Mouse (Mus musculus) layer of hippocampus, postnatal 14 days (tissue): ENCODE measurements around the gene Grm2. TPM values are rescaled to one million over a fixed set of nuclear protein-coding genes. Genes with fewer than 3 reads are reported as not detected.

ENCODE experiments used
- DNase-seq, 2 experiments: peaks; one replicate each; pipeline ENCODE4 v3.0.0; 2021 to 2022; ENCODE audit warnings: low spot score in 2 of 2, mixed read lengths in 1 of 2
- long read RNA-seq, 2 experiments: library from polyadenylated mRNA; stranded (forward); transcript quantifications; one replicate each; pipeline ENCODE4 v2.0.0; 2021
- total RNA-seq, 2 experiments: library from RNA; stranded (reverse); gene quantifications; 2 replicates each; pipeline ENCODE4 v1.2.3; 2021

Grm2 gene
- total RNA-seq = 10 to 100 TPM; 35.7 to 38.5 TPM
- long read RNA-seq, experiment 1, full-length matches to known transcripts = 1 of 7 reads
- long read RNA-seq, experiment 1, partial matches to known transcripts = 4 of 7 reads
- long read RNA-seq, experiment 1, other reads (novel, unspliced or antisense) = 2 of 7 reads
- long read RNA-seq, experiment 2, full-length matches to known transcripts = 3 of 7 reads
- long read RNA-seq, experiment 2, partial matches to known transcripts = 2 of 7 reads
- long read RNA-seq, experiment 2, other reads (novel, unspliced or antisense) = 2 of 7 reads

DNA sequence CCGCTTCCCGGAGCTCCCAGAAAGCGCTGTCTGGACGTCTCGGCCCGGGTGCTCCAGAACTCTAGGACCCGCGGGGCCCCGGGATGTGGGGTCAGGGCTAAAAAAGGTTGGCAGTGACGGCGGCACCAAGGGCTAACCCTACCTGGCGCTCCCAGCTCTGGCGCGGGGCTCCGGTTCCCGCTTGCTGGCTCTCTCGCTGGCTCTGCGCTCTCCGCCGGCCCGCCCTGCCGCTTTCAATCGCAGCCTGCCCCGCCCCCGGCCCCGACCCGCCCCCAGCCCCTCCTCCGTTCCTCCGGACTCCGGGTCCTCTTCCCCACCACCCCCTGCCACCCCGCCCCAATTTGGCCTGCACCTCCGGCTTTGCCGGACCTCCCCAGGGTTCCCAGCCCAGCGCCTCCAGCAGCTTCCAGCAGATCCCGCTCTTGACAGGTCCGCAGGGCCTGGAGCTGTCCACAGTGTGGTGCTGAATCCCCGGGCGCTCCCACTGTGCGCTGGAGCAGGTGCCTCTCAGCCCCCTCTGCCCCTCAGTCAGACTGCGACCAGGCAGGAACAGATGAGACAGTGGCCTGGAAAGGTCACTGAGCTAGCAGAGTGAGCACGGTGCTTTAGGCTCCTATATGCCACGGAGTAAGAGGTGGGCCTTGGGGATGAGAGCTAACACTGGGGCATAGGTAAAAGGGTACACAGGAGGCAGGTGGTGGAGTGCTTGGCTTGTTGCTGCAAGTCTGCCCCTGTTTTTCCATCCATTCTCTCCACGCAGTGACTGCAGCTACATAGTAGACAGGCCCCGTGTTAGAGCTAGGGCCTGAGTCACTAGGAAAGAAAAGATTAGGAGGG, at the start of gene Grm2:
Gene Grm2 (minus strand): TSS at position 199 of the 837 bp plus-strand sequence.
- DNase-seq = peak in 1 of 2 experiments; percentile 33

DNA sequence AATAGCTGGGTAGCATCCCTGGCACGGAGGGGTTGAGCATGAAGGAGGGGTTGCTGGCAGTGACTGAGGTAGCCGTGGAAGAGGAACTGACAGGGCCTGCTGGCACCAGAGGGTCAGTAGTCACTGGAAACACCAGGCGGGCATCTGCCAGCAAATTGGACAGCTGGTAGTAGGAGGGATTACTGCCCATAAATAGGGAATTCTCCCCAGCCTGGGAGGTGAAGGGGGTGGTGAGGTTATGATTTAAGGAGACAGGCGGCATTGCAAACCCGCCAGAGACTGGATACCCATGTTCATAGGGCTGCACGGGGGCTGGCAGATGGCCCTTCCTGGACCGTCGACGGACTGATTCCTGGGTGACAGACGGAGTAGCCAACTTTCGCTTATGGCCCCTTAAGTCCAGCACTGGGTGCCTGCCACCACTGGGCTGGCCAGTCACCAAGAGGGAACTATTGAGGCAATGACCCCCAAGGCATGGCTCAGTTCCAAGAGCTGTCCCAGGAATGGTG, 37.1 kb upstream of the Grm2 start:
- no peak for DNase-seq

DNA sequence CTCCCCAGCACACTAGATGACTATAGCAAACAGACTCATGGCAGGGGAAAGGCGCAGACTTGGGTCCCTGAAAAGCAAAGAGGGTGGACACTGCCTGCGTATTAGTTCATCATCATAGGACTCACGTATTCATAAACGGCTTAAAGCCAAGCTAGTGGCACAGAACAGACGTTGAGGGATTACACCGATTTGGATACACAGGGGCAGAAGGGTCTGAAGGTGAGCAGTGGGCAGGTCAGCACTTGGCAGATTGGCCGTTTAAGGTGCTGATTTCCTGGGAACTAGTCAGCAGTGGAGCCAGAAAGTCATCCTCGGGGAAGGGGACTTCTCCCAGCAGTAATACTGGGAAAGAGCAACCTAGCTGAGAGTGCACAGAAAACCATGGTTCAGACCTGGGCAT, 33.0 kb upstream of the Grm2 start:
- no peak for DNase-seq

DNA sequence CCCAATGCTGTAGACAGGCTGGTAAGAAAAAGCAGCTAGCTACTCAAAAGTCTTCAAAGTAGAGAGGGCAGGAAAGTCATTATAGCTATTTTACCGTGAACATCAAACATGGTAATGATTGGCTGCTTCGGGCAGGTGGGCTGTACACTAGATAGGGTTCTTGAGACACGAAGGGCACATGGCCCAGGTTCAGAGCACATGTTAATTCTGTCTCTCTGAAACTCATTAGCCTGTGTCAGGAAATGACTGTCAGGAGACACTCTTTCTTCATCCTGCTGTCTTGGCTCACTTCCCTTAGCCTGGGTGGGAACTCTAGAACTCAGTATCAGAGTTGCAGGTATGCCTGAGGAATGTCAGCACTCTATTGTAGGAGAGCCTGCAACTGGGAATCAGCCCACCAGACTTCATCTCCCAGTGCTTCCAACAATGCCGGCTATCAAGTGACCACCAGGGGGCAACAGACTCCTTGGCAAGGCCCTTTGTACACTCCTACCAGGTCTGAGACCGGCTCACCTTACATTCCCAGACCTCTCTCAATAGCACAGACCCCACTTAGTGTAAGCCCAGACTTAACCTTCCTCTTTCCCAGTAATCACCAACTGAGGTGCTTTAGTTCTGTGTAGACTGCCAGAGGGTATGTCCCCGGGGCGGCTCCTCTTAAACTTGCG, 31.2 kb upstream of the Grm2 start:
- peak; percentile 56 to 64 for DNase-seq

DNA sequence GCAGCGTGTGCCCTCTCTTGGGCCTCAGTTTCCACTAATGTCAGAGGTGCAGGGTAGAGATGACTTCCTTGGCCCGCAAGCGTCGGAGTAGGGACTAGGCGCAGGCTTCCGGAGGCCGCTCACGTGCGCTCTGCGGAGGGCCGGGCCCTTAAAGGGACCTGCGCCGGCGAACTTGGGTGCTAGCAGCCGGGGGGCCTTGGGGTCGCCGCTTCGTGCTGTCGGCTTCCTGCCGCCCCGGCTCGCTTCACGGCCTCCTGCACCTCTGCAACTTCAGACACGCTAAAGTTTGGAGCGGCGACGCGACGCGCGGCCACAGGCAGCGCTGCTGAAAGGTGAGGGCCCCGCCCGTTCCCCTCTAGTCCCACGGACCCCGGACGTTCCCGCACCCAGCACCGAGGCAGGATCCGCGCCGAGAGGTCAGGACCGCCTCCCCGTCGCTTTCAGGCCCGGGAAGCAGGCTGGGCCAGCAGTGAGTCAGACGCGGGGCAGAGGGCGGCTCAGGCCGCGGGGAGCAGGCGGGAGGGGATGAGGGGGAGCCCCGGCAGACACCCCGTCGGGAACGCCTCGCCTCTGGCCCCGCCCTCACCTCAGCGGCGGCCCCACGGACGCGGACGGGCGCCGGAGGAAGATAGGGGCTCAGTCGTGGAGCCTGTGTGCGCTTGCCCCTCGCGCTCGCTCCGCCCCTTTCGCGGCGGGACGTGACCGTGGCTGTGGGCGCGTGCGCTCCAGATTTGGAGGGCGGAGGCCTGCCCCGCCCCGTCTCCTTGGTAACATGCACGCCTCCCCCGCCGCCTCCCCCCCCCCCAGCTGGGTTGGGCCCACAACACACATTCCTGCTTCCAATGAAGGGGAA, 29.6 kb upstream of the Grm2 start, which contains the start of gene Tex264:
Gene Tex264 (minus strand): TSS at position 679 of the 853 bp plus-strand sequence.
- DNase-seq = peak; percentile 68 to 86

DNA sequence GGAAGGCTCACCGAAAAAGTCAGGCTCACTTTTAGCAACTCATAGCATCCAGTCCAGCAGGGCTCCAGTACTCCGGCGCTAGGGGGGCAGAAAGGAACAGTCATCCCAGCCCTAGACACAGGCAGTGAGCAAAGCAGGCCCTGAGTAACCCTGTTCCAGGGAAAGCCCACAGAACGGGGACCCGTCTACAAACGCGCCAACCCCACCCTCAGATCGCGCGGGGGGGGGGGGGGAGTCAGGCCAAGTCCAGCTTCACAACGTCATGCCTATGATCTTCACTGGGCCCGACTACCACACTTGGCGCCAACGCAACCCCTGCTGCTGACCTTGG, 29.0 kb upstream of the Grm2 start:
- DNase-seq = no peak

DNA sequence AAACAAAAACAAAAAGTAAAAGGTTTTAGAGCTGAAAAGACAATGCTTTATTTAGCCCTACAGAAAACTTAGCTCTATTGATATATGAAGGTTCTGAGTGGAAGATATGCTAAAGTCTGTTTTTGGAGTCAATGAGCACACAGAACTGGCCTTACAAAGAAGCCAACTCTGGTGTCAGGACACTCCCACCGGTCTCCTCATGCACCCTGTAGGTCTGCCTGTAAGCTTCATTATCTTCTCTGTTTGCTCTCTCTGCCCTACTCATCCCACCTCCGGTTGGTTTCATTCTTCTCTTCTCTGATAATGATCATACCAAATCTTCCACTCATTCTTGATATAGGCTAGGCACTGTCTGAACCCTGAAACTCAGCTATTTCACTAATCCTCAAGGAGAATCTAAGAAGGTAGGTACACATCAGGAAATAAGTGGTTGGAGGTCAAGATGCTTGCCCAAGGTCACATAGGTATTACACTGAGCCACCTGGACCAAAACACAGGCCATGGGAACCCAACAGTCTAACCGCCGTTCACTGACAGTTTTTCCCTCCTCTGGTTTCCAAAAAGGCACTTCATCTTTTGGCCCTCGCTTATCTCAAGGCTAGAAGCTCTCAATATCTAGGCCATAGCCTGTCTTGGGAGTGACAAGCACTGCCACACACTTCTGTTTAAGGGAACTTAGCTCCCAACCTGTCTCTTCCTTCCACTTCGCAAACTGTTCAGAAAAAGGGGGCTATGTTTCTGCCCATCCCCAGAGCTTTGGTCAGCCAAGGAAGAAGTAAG, 28.4 kb upstream of the Grm2 start:
- DNase-seq = no peak

DNA sequence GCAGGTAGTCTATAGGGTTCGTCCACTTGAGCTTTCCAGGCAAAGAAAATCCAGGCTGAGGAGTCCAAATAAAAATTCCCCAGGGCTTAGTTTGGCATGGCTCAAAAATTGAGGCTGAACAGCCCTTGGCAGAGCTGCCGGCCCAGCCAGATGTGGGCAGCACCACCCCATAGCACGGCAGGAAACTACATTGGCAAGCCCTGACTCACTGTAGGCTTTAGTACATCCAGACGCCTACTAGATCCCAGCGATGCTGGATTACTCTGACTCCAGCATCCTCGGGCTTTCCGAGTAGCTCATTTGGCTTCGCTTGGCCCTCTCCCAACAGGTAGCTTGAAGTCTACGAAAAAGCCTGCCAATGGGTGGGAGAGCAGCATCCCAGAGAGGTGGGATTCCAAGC, 25.1 kb upstream of the Grm2 start:
- DNase-seq = no peak

DNA sequence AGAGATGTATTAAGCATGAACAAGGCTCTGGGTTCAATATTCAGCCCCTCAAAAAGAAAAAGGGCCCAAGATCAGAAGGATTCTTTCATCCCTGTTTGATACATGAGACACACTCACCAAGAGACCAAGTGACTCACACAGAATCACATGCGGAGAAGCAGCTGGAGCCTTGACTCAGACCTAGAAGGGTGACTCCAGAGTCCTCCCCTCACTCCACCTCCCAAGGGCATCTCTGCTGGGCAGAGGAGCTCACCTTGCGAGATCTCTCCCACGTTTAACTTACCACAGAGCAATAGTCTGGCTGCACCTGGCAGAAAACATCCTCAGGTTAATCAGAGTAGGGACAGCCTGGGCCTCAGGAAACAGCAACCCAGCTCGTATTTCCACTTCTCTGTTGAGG, 22.4 kb upstream of the Grm2 start:
- no peak for DNase-seq

DNA sequence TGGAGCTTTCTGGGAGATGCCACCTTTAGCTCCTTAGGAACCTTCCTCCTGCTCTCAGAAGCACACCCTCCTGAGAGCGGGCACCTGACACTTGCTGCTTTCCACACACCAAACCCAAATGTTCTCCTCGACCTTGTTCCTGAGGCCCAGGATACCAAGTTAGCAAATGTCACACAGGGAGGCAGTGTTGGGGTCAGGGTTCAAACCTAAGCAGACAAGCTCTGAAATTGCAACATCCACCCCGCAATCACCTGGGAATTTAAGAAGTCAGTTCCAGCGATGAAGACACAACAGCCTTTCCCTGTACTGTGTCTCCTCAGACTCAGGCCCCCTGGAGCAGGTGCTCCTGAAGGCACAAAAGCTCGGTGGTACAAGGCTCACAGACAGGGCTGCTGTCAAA, 21.8 kb upstream of the Grm2 start:
- no peak for DNase-seq

DNA sequence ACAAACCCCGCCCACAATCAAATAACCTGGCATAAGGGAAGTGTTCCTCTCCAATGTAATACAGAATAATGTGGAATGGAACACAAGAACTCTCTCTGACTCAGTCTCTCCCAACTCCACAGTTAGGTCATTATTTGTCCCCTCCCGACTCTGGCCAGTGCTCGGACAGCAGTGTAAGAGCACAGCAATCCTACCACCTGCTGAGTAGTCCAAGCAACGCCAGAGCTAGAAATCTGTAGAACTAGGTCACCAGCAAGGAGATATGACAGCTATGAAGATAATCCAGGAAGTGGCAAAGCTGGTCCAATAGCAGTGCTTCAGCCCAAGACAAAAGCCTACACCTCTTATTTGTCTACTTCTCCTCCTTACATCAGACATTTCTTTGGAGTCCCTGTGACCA, 20.7 kb upstream of the Grm2 start:
- DNase-seq = no peak

DNA sequence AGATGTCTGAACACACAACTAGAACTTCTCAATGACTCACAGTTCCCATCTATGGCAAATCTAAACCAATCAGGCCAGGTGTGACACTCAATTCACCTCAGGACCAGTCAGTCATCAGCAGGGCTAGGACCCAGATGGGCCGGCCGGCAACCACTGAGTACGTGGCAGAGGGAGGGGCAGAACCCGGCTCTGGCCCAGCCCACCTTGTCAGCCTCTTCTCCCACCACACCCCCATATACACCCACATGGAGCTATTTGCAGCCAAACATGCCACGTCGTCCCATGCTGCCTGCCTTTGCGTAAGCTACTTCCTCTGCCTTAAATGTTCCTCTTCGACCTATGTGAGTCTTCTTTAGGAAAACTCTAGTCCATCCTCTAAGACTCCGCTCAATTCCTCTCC, 20.1 kb upstream of the Grm2 start:
- no peak for DNase-seq

DNA sequence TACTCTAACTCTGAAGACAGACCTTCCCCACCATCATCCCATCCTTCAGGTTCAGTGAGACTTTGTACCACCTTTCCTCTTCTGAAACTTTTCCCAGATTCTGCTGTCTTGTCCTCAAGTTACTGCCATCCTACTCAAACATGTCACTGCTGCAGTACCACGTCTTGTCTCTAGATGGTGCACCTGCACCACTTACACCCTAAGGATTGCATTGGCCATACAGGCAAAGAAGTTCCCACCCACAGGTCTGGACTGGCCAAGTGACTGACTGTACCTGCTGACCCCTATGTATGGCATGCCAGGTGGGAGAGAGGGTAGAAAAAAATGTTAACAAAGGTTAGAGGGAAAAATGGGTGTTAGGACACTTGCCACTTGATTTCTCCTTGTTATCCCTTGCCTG, 19.6 kb upstream of the Grm2 start:
- peak; percentile 81 to 85 for DNase-seq

DNA sequence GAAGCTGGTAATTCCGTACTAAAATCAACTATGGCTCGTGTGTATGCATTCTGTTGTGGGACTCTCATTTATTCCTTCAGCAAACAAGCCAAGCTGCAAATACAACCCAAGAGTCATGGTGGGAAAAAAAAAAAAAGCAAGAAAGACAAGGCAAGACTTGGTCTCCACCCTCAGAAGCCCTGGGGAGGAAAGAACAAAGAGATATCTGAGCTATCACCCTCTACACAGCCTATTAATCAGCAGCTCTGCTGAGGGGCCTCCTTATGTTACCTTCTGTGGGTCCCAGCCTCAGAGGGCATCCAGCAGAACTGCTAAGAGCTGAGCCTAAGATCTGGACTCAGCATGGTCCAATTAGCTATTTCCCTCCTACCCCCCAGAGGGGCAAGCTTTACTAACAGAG, 18.0 kb upstream of the Grm2 start:
- DNase-seq = no peak

DNA sequence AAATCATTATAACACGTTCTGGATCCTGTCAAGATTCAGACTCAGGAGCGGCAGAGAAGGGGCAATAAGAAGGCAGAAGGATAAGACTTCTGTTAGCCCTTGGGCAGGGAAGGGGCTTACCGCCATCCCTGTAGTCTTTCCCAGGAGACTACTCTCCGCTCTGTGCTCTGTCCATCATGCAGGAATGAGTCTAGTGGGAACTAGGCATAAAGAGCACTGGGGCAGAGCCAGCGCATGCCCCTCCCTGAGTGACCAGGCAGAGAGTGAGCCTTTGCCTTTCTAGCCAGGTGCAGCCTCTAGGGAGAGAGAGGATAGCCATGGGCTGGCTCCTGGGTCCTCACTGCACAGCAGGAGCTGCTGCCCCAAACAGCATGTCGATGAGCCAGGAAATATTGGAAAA, 9.0 kb upstream of the Grm2 start:
- no peak for DNase-seq

DNA sequence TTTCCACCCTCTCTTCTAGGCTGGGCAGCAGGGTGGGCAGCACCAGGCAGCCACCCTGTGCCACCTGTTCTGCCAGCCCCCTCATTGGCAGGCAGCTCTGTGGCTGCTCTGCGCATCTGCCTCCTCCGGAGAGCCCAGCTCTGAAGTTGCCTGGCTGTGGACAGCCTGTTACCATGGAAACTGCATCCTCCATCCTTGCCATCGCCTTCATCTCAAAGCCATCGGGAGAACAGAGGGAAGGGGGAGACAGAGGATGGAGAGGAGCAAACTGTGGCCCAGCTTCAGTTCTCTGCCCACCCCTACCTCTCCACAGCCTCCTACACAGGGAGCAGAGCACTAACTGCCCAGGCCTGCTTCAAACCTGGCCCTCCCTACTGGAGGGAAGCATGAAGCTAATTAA, 8.6 kb upstream of the Grm2 start:
- peak; percentile 69 for DNase-seq

DNA sequence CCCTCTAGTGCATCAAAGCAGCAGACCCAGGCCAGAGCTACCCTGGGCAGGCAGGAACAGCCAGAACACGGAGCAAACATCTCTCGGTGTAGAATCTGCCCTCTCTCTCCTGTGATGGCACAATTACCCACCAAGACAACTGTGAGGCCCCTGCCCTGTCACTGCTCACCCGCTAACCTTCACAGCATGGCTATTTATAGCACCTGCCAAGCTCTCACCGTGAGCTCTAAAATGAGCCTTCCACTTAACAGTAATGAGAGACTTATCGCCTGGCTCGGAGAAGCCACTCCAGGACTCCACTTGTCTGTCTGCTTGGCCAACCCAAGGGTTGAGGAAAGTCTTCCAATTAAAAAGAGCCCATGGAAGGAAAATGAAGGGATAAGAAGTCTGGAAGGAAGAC, 7.3 kb upstream of the Grm2 start:
- no peak for DNase-seq

DNA sequence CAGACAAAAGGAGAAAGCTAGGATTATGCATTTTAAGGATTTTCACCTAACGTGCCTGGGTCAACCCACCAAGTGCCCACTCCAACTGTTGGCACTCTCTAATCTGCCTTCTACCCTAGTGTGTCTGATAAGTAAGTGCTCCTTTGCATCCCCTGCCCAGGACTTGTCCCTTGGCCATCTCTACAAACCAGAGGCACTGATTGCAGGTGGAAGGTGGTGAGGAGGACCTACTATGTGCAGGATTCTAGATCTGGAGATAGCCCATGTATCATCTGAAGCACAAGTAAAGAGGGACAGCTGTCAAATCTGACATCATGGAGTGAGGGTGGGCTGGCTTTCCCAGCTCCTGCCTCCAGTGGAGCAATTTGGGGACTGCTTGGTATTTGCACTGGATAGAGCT, 4.1 kb upstream of the Grm2 start:
- no peak for DNase-seq

DNA sequence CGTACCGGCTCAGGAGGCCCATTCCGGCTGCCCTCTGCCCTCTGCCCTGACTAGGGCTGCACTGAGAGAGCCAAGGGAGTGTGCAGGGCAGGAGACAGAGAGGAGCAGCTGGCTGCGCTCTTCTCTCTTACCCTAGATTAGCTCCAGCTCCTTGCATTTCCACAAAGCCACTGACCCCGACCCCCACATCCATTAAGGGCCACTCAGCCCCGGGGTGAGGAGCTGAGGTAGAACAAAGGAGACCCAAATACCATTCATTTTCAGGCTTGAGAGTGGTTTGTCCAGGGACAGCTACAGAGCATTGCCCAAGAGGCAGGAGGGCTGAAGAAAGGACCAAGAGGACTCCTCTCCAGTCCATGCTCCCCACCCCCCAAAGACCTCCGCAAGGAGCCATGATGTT, 3.6 kb upstream of the Grm2 start:
- DNase-seq = no peak

DNA sequence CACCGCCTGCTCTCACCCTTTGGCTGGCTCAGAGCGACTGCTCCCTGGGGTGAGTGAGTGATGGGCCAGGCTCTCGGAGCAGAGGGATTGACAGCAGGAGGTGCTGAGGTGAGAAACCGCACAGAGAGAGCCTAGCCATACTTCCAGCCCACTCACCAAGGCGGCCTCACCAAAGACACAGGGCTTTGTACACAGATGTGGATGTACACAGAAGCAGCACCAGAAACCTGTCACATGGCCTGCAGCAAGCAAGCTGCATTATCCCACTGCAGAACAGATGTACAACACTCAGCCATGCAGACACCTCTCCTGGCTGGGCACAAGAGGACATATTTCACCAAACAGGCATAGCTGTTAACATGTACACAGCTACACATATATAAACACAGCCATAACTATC, 1.7 kb upstream of the Grm2 start:
- peak in 1 of 2 experiments; percentile 37 for DNase-seq
